Mouse (Mus musculus): ENCODE measurements around the gene Otor.

Gene Otor

DNA sequence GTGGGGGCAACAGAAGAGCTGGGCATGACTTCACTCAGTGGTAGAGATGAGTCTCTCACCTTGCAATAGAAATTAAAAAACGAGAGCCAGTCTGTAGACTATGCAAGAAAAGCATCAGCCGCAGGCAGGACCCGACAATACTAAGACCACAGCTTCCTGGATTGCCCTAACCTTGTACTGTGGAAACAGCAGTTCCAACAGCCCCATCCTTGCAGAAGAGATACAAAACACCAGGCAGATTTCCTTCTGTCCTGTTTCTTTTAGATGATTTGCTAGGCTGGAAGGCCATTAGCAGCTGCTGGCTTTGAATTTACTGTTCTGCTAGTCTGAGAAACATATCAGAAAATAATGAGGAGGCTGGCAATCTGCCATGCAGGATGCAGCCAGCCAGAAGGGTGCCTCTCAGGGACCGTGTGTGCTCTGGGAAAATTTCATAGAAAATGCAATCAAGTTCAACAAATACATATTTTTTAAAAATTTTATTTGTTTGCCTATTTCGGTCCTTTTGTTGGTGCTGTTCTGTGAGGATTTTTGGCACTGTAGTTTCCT, 52.9 kb downstream of the Otor start:
- DNase-seq (ENCODE audit: low spot score) = no peak

Measured in spleen, adult 12 weeks (tissue).